Mouse (Mus musculus) spleen, adult 2 months (tissue): ENCODE measurements around the gene Tulp4. TPM values are rescaled to one million over a fixed set of nuclear protein-coding genes. Genes with fewer than 3 reads are reported as not detected.
"Not testable (repeated sequence)": the region's sequence is repeated elsewhere in the genome, so short reads cannot be mapped to it uniquely, and the experiment has no call there.

ENCODE experiments used
- DNase-seq, 2 experiments: peaks; one replicate each; pipeline versions ENCODE4 v3.0.0 to v3.0.0-alpha.2; 2012 to 2021; ENCODE audit warnings: low spot score in 2 of 2, low read depth in 1 of 2
- H3K27ac ChIP-seq: fragments of 200-500 bp; 2 replicates; pipeline ENCODE4 v1.5.1; 2012; ENCODE audit warnings: low read length, inconsistent platforms; ENCODE audit not compliant: insufficient read depth
- H3K27me3 ChIP-seq: fragments of 200-500 bp; 2 replicates; pipeline ENCODE4 v1.6.1; 2012; ENCODE audit warnings: mild to moderate bottlenecking, moderate library complexity, low read length, inconsistent platforms; ENCODE audit not compliant: control insufficient read depth, insufficient read depth
- H3K36me3 ChIP-seq: fragments of 200-500 bp; 2 replicates; pipeline ENCODE4 v1.6.1; 2012; ENCODE audit warnings: mild to moderate bottlenecking, low read length, inconsistent platforms; ENCODE audit not compliant: control insufficient read depth, insufficient read depth
- H3K4me1 ChIP-seq: fragments of 200-500 bp; 2 replicates; pipeline ENCODE4 v1.6.1; 2011; ENCODE audit warnings: inconsistent platforms; ENCODE audit not compliant: control insufficient read depth, insufficient read depth, insufficient read length
- H3K4me3 ChIP-seq: fragments of 200-500 bp; 2 replicates; pipeline ENCODE4 v1.5.1; 2011; ENCODE audit warnings: mild to moderate bottlenecking, inconsistent platforms; ENCODE audit not compliant: insufficient read depth, insufficient read length; ENCODE audit errors: extremely low read depth
- CTCF ChIP-seq: fragments of 200-500 bp; IDR thresholded peaks from 2 replicates; pipeline ENCODE4 v1.5.1; 2011; ENCODE audit warnings: mild to moderate bottlenecking, inconsistent platforms; ENCODE audit not compliant: insufficient read depth, insufficient read length, insufficient replicate concordance; ENCODE audit errors: extremely low read depth
- POLR2A ChIP-seq: fragments of 200-500 bp; IDR thresholded peaks from 2 replicates; pipeline ENCODE4 v1.6.1; 2011; ENCODE audit warnings: low read depth, low read length, inconsistent platforms
- WGBS: fragments of 180-500 bp; shearing (Covaris S2); methylation state at CpG from one replicate; pipeline ENCODE4 v1.1.7; 2018; 5-methylcytosine and 5-hydroxymethylcytosine counted together
- polyA plus RNA-seq: library from polyadenylated mRNA; depleted of rRNA; stranded (reverse); fragments of >200 nt; gene quantifications from 2 replicates; pipeline ENCODE4 v1.2.3, GENCODE M21; 2012

Tulp4 gene
- polyA plus RNA-seq, 1 experiment: 23.4 TPM

- peaks cover 5% of the 10 kb centered on the region for H3K36me3 ChIP-seq
- no peak overlapping the region for H3K27ac ChIP-seq
- H3K27me3 ChIP-seq: no peaks in the 10 kb centered on the region
- DNase-seq: no peak
- H3K4me3 ChIP-seq: no peak overlapping the region
- 62% methylated on average over 4 of the region's 4 CpGs for WGBS
- H3K4me1 ChIP-seq: no peaks in the 10 kb centered on the region
- TF ChIP-seq POLR2A (no peak), CTCF (no peak)
Measured at GRCm38 (mm10) chr17:6203795-6204194, 97.6 kb downstream of the Tulp4 start.

- Histone ChIP-seq H3K27ac (no peak overlapping the region), H3K4me1 (no peaks in the 10 kb centered on the region), H3K36me3 (peaks cover 3% of the 10 kb centered on the region), H3K27me3 (no peaks in the 10 kb centered on the region), H3K4me3 (no peak overlapping the region)
- no peak for DNase-seq
- no peak for TF ChIP-seq POLR2A
- no peak for TF ChIP-seq CTCF
- 89% methylated on average over 1 of the region's 1 CpGs for WGBS
Measured at GRCm38 (mm10) chr17:6211721-6212120, 105.5 kb downstream of the Tulp4 start.

DNA sequence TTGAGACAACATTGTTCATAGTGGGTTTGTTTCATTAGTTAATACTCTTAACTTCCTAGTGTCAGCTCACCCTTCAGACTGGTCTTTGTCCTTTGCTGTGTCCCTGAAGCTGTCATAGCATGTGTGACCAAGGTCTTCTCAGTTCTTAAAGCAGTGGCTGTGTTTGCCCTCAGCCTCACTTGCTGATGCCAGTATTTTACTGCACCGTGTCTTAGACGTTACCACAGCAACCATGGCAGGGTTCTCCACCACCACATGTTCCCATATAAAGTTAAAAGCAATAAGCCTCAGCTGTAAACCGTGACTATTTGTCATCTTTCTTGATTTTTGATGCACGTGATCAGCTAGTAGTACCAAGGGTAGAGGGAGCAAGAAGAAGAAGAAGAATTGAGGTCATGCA is 109.4 kb downstream of the Tulp4 start:
- no peak overlapping the region for H3K27ac ChIP-seq
- no peak for TF ChIP-seq CTCF
- TF ChIP-seq POLR2A: no peak
- H3K36me3 ChIP-seq: peaks cover 2% of the 10 kb centered on the region; the same call in 1 of the 2 replicates
- H3K27me3 ChIP-seq: no peaks in the 10 kb centered on the region
- no peak for DNase-seq
- no peak overlapping the region for H3K4me3 ChIP-seq
- WGBS: 79% methylated on average over 4 of the region's 4 CpGs
- no peaks in the 10 kb centered on the region for H3K4me1 ChIP-seq

DNA sequence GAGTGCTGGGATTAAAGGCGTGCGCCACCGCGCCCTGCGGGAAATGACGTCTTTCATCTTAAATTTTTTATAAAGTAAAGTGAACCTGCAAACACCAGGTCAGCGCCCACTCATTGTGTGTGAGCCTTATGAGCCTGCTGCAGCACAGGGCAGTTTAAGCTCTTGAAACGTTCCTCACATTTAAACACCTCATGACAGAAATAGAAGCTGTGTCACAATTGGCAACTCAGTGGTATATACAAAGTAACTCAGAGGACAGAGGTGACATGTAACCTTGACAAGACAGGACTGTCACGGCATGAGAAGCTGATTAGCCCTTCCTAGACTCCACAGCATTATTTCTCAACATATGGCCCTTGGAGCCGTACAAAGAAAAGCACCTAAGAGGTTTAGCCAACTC is 110.3 kb downstream of the Tulp4 start:
- no peak for DNase-seq
- WGBS: 94% methylated on average over 10 of the region's 10 CpGs
- no peaks in the 10 kb centered on the region for H3K27me3 ChIP-seq

DNA sequence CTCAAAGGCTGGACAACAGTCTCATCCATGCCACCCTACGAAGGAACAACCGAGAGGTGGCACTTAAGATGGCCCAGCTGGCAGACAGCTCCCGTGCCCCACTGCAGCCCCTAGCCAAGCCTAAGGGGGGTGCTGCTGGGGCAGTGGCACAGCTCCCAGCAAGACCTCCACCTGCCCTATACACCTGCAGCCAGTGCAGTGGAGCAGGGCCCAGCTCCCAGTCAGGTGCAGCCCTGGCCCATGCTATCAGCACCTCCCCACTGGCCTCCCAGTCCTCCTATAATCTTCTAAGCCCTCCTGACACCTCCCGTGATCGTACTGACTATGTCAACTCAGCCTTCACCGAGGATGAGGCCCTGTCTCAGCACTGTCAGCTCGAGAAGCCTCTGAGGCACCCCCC is 126.4 kb downstream of the Tulp4 start:
- not testable (repeated sequence) for H3K4me3 ChIP-seq, H3K27ac ChIP-seq, DNase-seq, H3K36me3 ChIP-seq, H3K4me1 ChIP-seq, H3K27me3 ChIP-seq
- WGBS: no CpG with 5 or more reads among the region's 7 CpGs

More for the DNA sequence above, 110.3 kb downstream of the Tulp4 start:
- no peak for TF ChIP-seq CTCF
- TF ChIP-seq POLR2A: no peak
- H3K4me3 ChIP-seq: no peak overlapping the region
- no peaks in the 10 kb centered on the region for H3K4me1 ChIP-seq
- peaks cover 2% of the 10 kb centered on the region; the same call in 1 of the 2 replicates for H3K36me3 ChIP-seq
- H3K27ac ChIP-seq: no peak overlapping the region

GRCm38 (mm10) chr17:6251298-6251697 is 145.1 kb downstream of the Tulp4 start:
- not testable (repeated sequence) for H3K27ac ChIP-seq, H3K36me3 ChIP-seq, H3K4me3 ChIP-seq, H3K4me1 ChIP-seq, DNase-seq, H3K27me3 ChIP-seq
- WGBS: 97% methylated on average over 1 of the region's 1 CpGs

GRCm38 (mm10) chr17:6256400-6257069 is 150.3 kb downstream of the Tulp4 start, which contains the start of gene Tmem181a:
Tmem181a (plus strand) TSS chr17:6256860.
- 7% methylated on average over 21 of the region's 51 CpGs for WGBS
- H3K36me3 ChIP-seq, H3K4me3 ChIP-seq, H3K27me3 ChIP-seq, H3K4me1 ChIP-seq, H3K27ac ChIP-seq, DNase-seq: not testable (repeated sequence)

- WGBS: 9% methylated on average over 20 of the region's 20 CpGs
- not testable (repeated sequence) for H3K27me3 ChIP-seq, H3K4me3 ChIP-seq, DNase-seq, H3K36me3 ChIP-seq, H3K4me1 ChIP-seq, H3K27ac ChIP-seq
Measured at GRCm38 (mm10) chr17:6257070-6257456, 150.8 kb downstream of the Tulp4 start.

DNA sequence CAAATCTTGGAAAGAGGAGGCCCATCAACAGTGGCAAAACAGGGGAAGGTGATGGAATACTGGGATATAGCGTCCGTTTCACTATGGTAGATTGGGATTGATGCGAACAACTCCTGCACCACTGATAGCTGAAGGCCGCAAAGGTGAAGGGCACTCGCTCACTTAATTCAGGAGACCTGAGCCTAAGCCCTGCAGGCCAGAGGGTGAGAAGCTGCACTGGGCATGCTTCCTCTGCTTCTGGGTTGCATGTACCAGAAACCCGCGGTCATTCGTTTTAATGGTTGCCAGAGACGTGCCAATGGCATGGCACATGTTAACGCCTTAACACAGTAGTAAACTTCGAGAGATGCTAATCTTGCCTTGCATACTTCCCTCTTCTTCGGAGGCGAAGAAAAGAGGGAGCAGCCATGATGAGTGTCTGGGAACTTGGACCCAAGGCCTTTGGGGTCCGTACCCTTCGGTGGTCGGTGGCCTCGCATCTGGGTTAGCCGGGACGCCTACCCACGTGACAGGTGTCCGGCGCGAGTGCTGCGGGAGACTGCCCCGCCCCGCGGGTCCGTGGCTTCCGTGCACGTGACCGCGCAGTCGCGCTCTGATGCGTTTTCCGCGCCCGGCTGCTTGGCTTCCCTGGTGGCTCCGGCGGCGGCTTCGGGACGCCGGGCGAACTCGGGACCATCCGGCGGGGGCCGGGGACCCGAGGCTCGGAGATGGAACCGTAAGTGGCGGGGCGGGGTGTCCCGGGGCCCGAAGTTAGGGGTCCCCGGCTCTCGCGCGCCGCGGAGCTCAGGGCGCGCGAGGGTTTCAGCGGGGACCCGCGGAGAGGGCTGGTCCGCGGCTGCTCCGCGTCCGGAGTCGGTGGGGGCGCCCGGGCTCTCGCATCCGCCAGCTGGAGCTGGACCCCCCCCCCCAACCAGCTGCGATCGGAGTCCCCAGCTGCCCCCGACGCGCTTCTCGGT is 163.9 kb downstream of the Tulp4 start:
- H3K4me3 ChIP-seq: peak overlapping the region; percentile 56; the same call in 1 of the 2 replicates
- H3K27me3 ChIP-seq, H3K27ac ChIP-seq, H3K4me1 ChIP-seq, DNase-seq, H3K36me3 ChIP-seq: not testable (repeated sequence)
- 1% methylated on average over 53 of the region's 84 CpGs for WGBS

GRCm38 (mm10) chr17:6270840-6271239 is 164.6 kb downstream of the Tulp4 start:
- not testable (repeated sequence) for H3K27ac ChIP-seq, H3K4me1 ChIP-seq, H3K36me3 ChIP-seq, DNase-seq, H3K27me3 ChIP-seq
- peak overlapping the region; percentile 56 for H3K4me3 ChIP-seq
- under 1% methylated on average over 23 of the region's 25 CpGs for WGBS
